Mouse (Mus musculus) hindbrain, embryonic 10.5 days (tissue): ENCODE results near the gene Gm43552. TPM values are rescaled to one million over a fixed set of nuclear protein-coding genes. Genes with fewer than 3 reads are reported as not detected.

Experiments used
- DNase-seq: peaks from one replicate; pipeline ENCODE4 v3.0.0-alpha.2; 2017; ENCODE audit warnings: low spot score
- H3K27ac ChIP-seq: fragments of 300-500 bp; sonication (generic); 2 replicates; pipeline ENCODE4 v1.5.1; 2016; ENCODE audit warnings: mild to moderate bottlenecking, moderate library complexity
- H3K27me3 ChIP-seq: fragments of 300-500 bp; sonication (generic); 2 replicates; pipeline ENCODE4 v1.6.1; 2016; ENCODE audit warnings: mild to moderate bottlenecking; ENCODE audit not compliant: poor library complexity, insufficient read depth, severe bottlenecking
- H3K36me3 ChIP-seq: fragments of 300-500 bp; sonication (generic); 2 replicates; pipeline ENCODE4 v1.6.1; 2016; ENCODE audit warnings: mild to moderate bottlenecking, moderate library complexity
- H3K4me1 ChIP-seq: fragments of 300-500 bp; sonication (generic); replicated peaks from 2 replicates; pipeline ENCODE4 v1.6.1; 2016; ENCODE audit warnings: mild to moderate bottlenecking
- H3K4me3 ChIP-seq: fragments of 300-500 bp; sonication (generic); 2 replicates; pipeline ENCODE4 v1.5.1; 2016; ENCODE audit warnings: mild to moderate bottlenecking, moderate library complexity
- H3K9me3 ChIP-seq: fragments of 300-500 bp; sonication (generic); 2 replicates; pipeline ENCODE4 v1.6.1; 2016; ENCODE audit warnings: mild to moderate bottlenecking, moderate library complexity
- WGBS: fragments of 180-500 bp; shearing (Covaris S2); methylation state at CpG from one replicate; pipeline ENCODE4 v1.1.7; 2016; 5-methylcytosine and 5-hydroxymethylcytosine counted together
- polyA plus RNA-seq: library from polyadenylated mRNA; unstranded; fragments of >200 nt; fragmentation: Nextera tagmentation; extraction: Ambion mirVana; gene quantifications from 2 replicates; pipeline ENCODE4 v1.2.1, GENCODE M21; 2016

Gene Gm43552
- polyA plus RNA-seq, 1 experiment from 2014 or later = not detected

DNA sequence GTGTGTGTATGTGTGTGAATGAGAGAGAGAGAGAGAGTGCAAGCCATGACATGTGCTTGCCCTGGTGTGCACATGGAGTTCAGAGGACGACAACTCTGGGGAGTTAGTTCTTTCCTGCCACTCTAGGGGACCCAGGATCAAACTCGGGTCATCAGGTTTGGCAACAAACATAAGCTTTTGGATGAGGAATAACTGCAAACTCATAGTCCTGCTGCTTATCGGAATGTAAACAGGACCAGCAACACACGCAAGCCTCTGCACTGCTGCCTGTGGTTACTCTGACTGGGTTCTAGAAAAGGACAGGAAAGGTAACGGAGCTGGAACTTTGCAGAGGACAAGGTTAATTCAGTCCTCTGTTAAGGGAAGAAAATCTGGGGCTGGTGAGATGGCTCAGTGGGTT lies 67.4 kb downstream of the Gm43552 start:
- Histone ChIP-seq H3K4me3 (no peak overlapping the region), H3K9me3 (no peaks in the 10 kb centered on the region), H3K27me3 (no peaks in the 10 kb centered on the region), H3K27ac (no peak overlapping the region), H3K4me1 (no peaks in the 10 kb centered on the region), H3K36me3 (peaks cover 65% of the 10 kb centered on the region)
- no peak for DNase-seq
- WGBS = 90% methylated on average over 5 of the region's 5 CpGs

DNA sequence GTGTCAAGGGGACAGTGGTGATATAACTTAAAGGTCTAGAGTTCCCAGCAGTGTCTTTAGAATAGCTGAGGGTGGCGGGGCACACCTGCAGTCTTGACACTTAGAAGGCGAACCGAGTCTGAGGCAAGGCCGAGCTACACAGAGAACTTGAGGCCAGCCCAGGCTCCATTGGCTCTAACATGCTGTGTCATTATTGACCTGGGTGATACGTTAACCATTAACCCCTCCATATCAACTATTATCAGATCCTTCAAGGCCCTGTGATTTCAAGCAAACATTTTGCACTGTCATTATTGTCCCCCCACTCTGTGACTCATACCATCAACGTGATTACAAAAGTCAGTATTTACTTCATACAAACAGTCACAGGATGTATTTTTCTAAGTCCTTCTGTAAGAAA lies 68.4 kb downstream of the Gm43552 start:
- no peak overlapping the region for H3K4me3 ChIP-seq
- 89% methylated on average over 6 of the region's 6 CpGs for WGBS
- H3K4me1 ChIP-seq = no peaks in the 10 kb centered on the region
- H3K27me3 ChIP-seq = no peaks in the 10 kb centered on the region
- no peaks in the 10 kb centered on the region for H3K9me3 ChIP-seq
- peaks cover 65% of the 10 kb centered on the region for H3K36me3 ChIP-seq
- DNase-seq = no peak
- no peak overlapping the region for H3K27ac ChIP-seq

DNA sequence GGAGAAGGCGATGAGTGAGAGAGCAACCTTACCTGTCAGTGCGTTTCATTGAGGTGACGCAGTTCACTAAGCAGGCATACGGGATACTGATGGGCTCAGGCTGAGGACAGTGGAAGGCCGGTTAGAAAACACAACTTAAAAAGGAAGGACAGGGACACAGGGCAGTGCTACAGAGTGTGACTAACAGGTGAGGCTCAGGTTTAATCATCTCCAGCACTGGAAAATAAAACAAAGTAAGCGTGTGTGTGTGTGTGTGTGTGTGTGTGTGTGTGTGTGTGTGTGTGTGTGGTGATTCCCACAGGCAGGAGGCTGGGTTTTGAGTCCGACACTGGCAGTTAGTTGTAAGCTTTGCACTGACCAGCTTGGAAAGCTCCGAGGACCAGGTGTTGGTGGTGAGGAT lies 69.8 kb downstream of the Gm43552 start:
- 92% methylated on average over 8 of the region's 8 CpGs for WGBS
- H3K4me1 ChIP-seq = no peaks in the 10 kb centered on the region
- H3K4me3 ChIP-seq = no peak overlapping the region
- no peak overlapping the region for H3K27ac ChIP-seq
- H3K36me3 ChIP-seq = peaks cover 72% of the 10 kb centered on the region
- H3K27me3 ChIP-seq = no peaks in the 10 kb centered on the region
- no peaks in the 10 kb centered on the region for H3K9me3 ChIP-seq
- no peak for DNase-seq

DNA sequence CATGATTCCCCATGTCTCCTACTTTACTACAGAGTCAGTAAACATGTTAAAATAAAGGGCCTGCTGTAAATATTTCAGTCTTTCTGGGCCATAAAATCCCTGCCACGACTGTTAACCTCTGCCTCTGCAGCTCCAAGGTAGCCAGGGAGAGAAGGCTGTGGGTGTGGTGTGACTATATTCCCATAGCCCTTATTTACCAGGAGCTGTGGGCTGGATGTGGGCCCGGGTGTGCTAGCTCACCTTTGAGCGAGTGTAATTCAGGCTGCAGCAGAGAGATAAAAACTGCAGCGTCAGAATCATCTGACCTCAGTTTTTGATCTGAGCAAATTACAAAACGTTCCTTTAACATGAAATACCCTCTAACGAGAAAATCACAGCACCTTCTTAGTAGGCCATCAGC lies 71.8 kb downstream of the Gm43552 start:
- WGBS = 84% methylated on average over 6 of the region's 6 CpGs
- H3K9me3 ChIP-seq = no peaks in the 10 kb centered on the region

DNA sequence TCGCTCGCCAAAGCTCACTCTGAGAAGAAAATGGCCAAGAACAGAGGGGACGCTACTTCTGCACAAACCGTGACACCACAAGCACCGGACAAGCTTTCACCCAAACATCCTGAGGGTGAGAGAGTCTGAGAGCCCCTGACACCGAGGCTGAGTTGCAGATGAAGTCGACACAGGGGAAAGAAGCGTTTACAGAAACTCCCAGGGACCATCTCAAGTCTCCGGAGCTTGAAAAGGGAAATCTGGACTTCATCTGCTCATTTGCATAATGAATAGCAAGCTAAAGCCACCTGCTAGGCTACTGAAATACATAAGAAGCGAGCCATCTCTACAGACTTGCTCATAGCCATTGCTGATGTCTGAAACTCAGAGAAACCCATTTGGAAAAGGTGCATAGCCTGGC lies 73.5 kb downstream of the Gm43552 start:
- Histone ChIP-seq H3K4me3 (no peak overlapping the region), H3K36me3 (peaks cover 74% of the 10 kb centered on the region), H3K27me3 (no peaks in the 10 kb centered on the region), H3K27ac (no peak overlapping the region), H3K9me3 (no peaks in the 10 kb centered on the region), H3K4me1 (peaks cover 13% of the 10 kb centered on the region)
- 85% methylated on average over 10 of the region's 10 CpGs for WGBS
- DNase-seq = no peak

More for the DNA sequence above, 71.8 kb downstream of the Gm43552 start:
- no peaks in the 10 kb centered on the region for H3K27me3 ChIP-seq
- H3K36me3 ChIP-seq = peaks cover 77% of the 10 kb centered on the region
- no peak for DNase-seq
- H3K4me1 ChIP-seq = peaks cover 5% of the 10 kb centered on the region
- H3K4me3 ChIP-seq = no peak overlapping the region
- H3K27ac ChIP-seq = no peak overlapping the region

DNA sequence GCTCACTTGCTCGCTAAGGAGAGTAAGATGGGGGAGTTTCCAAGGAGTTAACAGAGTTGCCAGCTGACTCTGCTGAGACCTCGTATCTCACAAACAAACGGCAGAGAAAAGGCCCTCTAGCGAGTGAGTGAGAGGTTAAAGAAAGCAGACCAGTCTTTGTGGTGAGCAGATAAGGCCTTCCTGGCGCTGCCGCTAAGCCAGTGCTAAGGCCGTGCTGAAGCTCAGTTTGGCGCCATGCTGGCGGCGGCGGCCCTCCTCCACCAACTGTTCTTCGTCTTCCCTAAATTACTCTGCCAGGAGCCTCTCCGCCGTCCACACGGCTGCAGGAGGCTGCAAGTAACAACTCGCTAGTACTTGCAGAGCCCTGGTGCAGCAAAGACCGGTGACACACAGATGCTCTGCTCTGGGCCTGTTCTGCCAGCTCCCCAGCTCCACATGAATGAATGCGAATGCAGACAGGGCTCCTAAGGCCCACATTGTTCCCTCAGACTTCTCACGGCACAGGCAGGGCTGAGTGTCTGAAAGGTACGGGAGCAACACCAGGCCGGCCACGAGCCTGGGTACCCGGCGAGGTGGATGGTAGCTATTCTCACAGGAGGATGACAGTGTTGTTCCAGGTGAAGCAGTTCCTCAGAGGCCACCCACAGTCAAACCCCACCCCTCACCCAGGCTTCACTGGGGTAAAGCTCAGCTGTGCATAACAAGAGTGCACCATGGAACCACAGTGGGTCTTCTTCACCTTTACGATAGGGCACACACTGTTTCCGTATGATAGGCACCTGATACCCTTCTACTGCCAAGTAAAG lies 76.8 kb downstream of the Gm43552 start:
- peak overlapping the region; percentile 82 for H3K27ac ChIP-seq
- H3K4me3 ChIP-seq = peak overlapping the region; percentile 6; the same call in 1 of the 2 replicates
- DNase-seq = peak; percentile 49
- 21% methylated on average over 26 of the region's 26 CpGs for WGBS
- H3K36me3 ChIP-seq = peaks cover 64% of the 10 kb centered on the region
- no peaks in the 10 kb centered on the region for H3K9me3 ChIP-seq
- H3K27me3 ChIP-seq = no peaks in the 10 kb centered on the region
- H3K4me1 ChIP-seq = peaks cover 13% of the 10 kb centered on the region

DNA sequence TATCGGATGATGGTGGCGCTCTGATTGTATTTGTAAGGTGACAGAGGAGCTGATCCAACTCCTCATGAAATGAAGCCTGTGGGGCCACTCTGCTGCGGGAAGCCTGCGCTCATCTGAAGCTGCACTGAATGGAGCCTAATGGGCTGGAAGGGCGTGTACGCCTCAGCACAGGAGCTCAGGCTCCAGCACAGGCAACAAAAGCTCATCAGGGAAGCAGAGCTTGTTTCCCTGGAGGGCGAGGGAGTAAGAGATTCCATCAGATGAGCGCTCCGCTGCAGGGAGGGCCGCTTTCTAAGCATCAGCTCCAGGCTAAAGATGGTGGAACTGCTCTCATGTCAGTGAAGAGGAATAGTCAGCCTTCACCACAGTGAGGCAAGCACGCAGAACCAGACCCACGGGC lies 84.6 kb downstream of the Gm43552 start:
- H3K36me3 ChIP-seq = peaks cover 82% of the 10 kb centered on the region

DNA sequence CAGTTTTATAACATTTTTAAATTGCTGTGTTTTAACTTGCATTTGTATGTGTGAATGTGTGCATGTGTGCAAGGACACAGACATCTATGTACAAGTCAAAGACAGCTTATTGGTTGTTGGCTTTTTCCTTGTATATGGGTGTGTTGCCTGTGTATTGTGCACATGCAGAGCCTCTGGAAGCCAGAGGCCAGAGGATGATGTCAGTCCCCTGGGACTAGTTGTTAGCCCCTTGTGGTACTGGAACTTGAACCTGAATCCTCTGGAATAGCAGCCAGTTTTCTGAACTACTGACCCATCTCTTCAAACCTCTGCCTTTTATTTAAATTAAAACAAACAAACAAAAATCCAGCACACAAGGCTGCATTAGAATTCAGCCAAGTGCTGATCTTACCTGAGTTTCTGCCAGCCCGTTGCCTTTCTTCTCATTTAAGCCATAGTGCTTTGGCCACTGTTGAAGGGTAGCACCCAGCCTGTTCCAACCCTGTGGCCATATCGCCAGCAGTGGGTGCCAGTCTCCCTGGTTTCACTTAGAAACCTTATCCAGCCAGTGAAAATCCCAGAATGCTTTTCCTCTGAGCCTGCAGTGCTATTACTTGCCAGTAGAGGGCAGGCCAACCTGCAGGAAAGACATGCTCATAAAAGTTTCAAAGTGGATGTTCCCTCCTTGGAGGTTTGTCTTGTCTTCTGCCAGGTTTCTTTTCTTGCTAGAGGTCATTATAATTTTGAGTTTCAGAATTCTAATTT lies 91.2 kb downstream of the Gm43552 start:
- no peaks in the 10 kb centered on the region for H3K9me3 ChIP-seq
- H3K4me3 ChIP-seq = no peak overlapping the region
- no peak overlapping the region for H3K27ac ChIP-seq
- peak; percentile 81 for DNase-seq
- WGBS = 36% methylated on average over 2 of the region's 2 CpGs
- no peaks in the 10 kb centered on the region for H3K4me1 ChIP-seq
- H3K36me3 ChIP-seq = peaks cover 93% of the 10 kb centered on the region
- H3K27me3 ChIP-seq = no peaks in the 10 kb centered on the region

More for the DNA sequence above, 84.6 kb downstream of the Gm43552 start:
- no peak overlapping the region for H3K27ac ChIP-seq
- no peaks in the 10 kb centered on the region for H3K9me3 ChIP-seq
- WGBS = 38% methylated on average over 12 of the region's 12 CpGs
- peaks cover 6% of the 10 kb centered on the region; the same call in 1 of the 2 replicates for H3K4me1 ChIP-seq
- peak; percentile 4 for DNase-seq
- H3K4me3 ChIP-seq = no peak overlapping the region
- no peaks in the 10 kb centered on the region for H3K27me3 ChIP-seq

DNA sequence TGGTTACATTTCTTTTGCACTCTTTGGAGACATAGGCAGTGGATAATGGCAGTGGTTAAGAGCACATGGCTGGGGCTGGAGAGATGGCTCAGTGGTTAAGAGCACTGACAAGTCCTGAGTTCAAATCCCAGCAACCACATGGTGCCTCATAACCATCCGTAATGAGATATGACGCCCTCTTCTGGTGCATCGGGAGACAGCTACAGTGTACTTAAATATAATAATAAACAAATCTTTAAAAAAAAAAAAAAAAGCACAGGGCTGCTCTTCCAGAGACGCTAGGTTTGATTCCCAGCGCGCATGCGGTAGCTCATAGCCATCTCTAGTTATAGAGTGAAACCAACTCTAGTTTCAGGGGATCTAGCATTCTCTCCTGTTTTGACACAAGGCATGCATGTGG lies 98.2 kb downstream of the Gm43552 start:
- H3K27me3 ChIP-seq = no peaks in the 10 kb centered on the region
- H3K9me3 ChIP-seq = no peaks in the 10 kb centered on the region
- no peak overlapping the region for H3K4me3 ChIP-seq
- WGBS = 91% methylated on average over 7 of the region's 7 CpGs
- no peak overlapping the region for H3K27ac ChIP-seq
- DNase-seq = no peak
- H3K4me1 ChIP-seq = peaks cover 14% of the 10 kb centered on the region
- peaks cover 64% of the 10 kb centered on the region for H3K36me3 ChIP-seq

DNA sequence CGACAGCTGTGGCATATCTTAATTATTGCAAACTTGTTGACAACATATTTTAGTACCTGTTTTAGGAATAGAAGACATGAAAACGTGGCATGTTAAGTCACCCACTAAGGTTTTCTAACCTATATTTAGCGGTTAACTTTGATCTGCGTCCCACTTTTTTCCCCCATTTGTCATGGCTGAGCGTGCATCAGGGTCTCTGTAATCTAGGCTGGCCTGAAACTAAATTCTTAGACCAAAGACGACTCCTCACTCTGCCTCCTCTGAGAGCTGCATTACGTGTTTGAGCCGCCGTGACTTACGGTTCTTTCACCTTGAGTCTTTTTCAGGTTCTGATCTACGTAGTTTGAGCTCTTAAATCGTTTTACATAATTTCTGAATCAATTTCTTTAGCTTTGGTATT lies 100.9 kb downstream of the Gm43552 start:
- Histone ChIP-seq H3K27ac (peak overlapping the region; percentile 96), H3K36me3 (peaks cover 62% of the 10 kb centered on the region)
- 4% methylated on average over 12 of the region's 12 CpGs for WGBS

DNA sequence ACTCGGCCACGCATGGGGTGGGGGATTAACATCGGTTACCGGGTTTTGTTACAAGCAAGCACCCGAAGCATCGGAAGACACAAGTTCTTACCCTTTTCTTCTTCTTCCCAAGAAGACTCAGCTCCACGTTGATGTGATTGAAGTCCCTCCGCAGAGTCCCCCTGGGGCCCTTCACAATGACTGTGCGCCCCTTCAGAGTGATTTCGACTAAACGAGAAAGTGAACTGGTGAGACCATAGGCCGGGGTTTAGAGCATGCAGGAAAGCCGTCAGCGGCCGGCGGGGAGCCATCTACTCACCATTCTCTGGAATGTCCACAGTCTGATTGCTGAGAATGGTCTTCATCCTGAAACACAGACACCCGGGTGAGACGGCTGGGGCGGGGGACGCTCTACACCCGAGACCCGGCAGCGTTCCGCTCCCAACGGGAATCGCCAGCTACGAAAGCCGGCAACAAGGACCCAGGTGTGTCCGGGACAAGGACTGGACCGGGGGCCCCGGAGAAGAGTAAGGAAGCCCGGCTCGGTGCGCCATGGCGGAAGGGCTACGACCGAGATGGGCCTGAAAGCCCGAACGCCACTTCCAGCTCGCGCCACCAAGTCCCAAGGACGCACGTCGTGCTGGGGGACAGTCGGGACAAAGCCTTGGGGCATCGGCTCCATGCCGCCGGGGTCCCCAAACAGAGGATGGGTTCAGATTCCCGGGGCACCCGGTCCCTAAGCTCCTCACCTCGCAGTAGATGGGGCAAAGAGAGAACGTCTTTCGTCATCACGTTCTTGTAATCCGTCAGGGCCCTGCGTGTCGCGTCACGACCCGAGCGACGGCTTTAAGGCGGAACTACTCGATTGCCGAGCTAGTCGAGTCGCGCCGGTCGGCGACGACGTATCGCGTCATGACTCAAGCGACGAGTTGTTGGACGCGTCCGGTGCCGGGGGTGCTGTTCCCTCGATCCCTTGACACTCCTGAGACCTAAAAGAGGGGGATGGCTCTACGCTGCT lies 101.7 kb downstream of the Gm43552 start, which contains the start of the genes Rpl9 and Lias:
Rpl9 (minus strand) TSS at position 797 of the 997 bp plus-strand sequence.
Lias (plus strand) TSS at position 850 of the 997 bp plus-strand sequence.
- no peaks in the 10 kb centered on the region for H3K9me3 ChIP-seq

More for the DNA sequence above, 100.9 kb downstream of the Gm43552 start:
- no peaks in the 10 kb centered on the region for H3K9me3 ChIP-seq
- DNase-seq = no peak
- H3K4me1 ChIP-seq = peaks cover 18% of the 10 kb centered on the region
- peak overlapping the region; percentile 82 for H3K4me3 ChIP-seq
- H3K27me3 ChIP-seq = no peaks in the 10 kb centered on the region

More for the DNA sequence above, 101.7 kb downstream of the Gm43552 start, which contains the start of the genes Rpl9 and Lias:
- WGBS = under 1% methylated on average over 83 of the region's 83 CpGs
- Histone ChIP-seq H3K36me3 (peaks cover 54% of the 10 kb centered on the region), H3K27me3 (no peaks in the 10 kb centered on the region), H3K4me3 (peak within 1 kb of the TSS; percentile 82), H3K4me1 (peaks cover 18% of the 10 kb centered on the region), H3K27ac (peak within 1 kb of the TSS; percentile 96)
- peak; percentile 98 for DNase-seq
